Mouse (Mus musculus): ENCODE results near the gene Endov. TPM values are rescaled to one million over a fixed set of nuclear protein-coding genes. Genes with fewer than 3 reads are reported as not detected.

Endov gene
- polyA plus RNA-seq, 1 experiment, result 7.7 TPM

DNA sequence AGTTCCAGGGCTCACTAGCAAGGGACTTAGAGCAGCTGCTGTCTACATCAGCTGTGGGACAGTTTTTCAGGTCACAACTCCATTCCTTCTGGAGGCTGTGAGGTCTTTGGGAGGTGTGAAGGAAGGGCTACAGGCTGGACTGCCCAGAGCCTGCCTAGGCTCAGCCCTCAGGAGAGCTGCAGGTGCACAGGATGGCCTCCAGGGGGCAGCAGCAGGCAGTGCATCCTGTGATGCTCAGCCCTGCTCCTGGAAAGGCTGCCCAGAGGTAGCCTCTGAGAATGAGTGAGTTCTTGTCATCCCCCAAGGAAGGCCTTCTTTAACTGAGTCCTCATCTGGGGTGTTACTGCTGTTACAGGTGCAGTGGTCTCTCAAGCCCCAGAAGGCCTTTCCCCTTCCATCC, 12.5 kb downstream of the Endov start:
- H3K4me1 ChIP-seq (ENCODE audit: control insufficient read depth, insufficient read depth, low read length), result no peaks in the 10 kb centered on the region
- no peaks in the 10 kb centered on the region for H3K9me3 ChIP-seq (replicated peaks; ENCODE audit: control insufficient read depth, insufficient read depth, low read length, poor library complexity, severe bottlenecking)
- H3K27me3 ChIP-seq (ENCODE audit: control insufficient read depth, insufficient read depth, low read length, poor library complexity, severe bottlenecking), result no peaks in the 10 kb centered on the region
- TF ChIP-seq POLR2A (IDR thresholded peaks at IDR 0.05; ENCODE audit: insufficient read depth, low read length) (no peak), CTCF (IDR thresholded peaks at IDR 0.05; ENCODE audit: low read depth, low read length) (peak; percentile 99), EP300 (IDR thresholded peaks at IDR 0.05; ENCODE audit: insufficient read depth, low read depth, low read length) (no peak)
- no peaks in the 10 kb centered on the region for H3K36me3 ChIP-seq (ENCODE audit: control insufficient read depth, insufficient read depth, low read length, poor library complexity, severe bottlenecking)
- H3K4me3 ChIP-seq (ENCODE audit: low read depth, low read length), result no peak overlapping the region
- no peak overlapping the region for H3K27ac ChIP-seq (ENCODE audit: insufficient read depth, low read length)
- no peak overlapping the region for H3K9ac ChIP-seq (ENCODE audit: low read depth, poor library complexity, severe bottlenecking)

GRCm38 (mm10) chr11:119506386-119506785, 15.2 kb downstream of the Endov start:
- TF ChIP-seq CTCF (IDR thresholded peaks at IDR 0.05; ENCODE audit: low read depth, low read length), result no peak
- no peak for TF ChIP-seq EP300 (IDR thresholded peaks at IDR 0.05; ENCODE audit: insufficient read depth, low read depth, low read length)
- no peak for TF ChIP-seq POLR2A (IDR thresholded peaks at IDR 0.05; ENCODE audit: insufficient read depth, low read length)
- Histone ChIP-seq H3K4me3 (ENCODE audit: low read depth, low read length) (no peak overlapping the region), H3K4me1 (ENCODE audit: control insufficient read depth, insufficient read depth, low read length) (no peaks in the 10 kb centered on the region), H3K27me3 (ENCODE audit: control insufficient read depth, insufficient read depth, low read length, poor library complexity, severe bottlenecking) (no peaks in the 10 kb centered on the region), H3K9ac (ENCODE audit: low read depth, poor library complexity, severe bottlenecking) (no peak overlapping the region), H3K36me3 (ENCODE audit: control insufficient read depth, insufficient read depth, low read length, poor library complexity, severe bottlenecking) (no peaks in the 10 kb centered on the region), H3K9me3 (replicated peaks; ENCODE audit: control insufficient read depth, insufficient read depth, low read length, poor library complexity, severe bottlenecking) (no peaks in the 10 kb centered on the region), H3K27ac (ENCODE audit: insufficient read depth, low read length) (no peak overlapping the region)

DNA sequence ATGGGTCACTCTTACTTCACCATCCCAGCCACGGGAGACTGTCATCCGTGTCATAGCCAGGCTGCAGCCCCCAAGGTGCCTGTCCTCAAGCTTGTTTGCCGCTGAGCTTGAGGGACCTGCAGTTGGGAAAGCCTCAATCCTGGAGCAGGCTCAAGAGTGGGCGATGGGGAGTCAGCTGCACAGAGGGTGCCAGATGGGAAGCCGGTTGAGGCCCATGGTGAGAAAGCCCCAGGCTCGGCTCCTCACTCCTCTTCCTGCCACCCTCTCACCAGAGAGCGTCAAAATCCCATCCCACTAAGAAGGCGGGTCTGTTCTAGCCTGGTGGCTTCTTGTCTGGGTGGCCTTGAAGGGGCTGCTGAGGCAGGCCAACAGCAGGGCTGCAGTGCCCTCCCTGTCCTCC, 16.6 kb downstream of the Endov start:
- no peak overlapping the region for H3K27ac ChIP-seq (ENCODE audit: insufficient read depth, low read length)
- no peaks in the 10 kb centered on the region for H3K27me3 ChIP-seq (ENCODE audit: control insufficient read depth, insufficient read depth, low read length, poor library complexity, severe bottlenecking)
- no peak overlapping the region for H3K9ac ChIP-seq (ENCODE audit: low read depth, poor library complexity, severe bottlenecking)
- H3K4me3 ChIP-seq (ENCODE audit: low read depth, low read length), result no peak overlapping the region
- H3K4me1 ChIP-seq (ENCODE audit: control insufficient read depth, insufficient read depth, low read length), result no peaks in the 10 kb centered on the region
- no peaks in the 10 kb centered on the region for H3K9me3 ChIP-seq (replicated peaks; ENCODE audit: control insufficient read depth, insufficient read depth, low read length, poor library complexity, severe bottlenecking)
- no peaks in the 10 kb centered on the region for H3K36me3 ChIP-seq (ENCODE audit: control insufficient read depth, insufficient read depth, low read length, poor library complexity, severe bottlenecking)
- TF ChIP-seq EP300 (IDR thresholded peaks at IDR 0.05; ENCODE audit: insufficient read depth, low read depth, low read length), result no peak
- TF ChIP-seq CTCF (IDR thresholded peaks at IDR 0.05; ENCODE audit: low read depth, low read length), result no peak
- TF ChIP-seq POLR2A (IDR thresholded peaks at IDR 0.05; ENCODE audit: insufficient read depth, low read length), result no peak

DNA sequence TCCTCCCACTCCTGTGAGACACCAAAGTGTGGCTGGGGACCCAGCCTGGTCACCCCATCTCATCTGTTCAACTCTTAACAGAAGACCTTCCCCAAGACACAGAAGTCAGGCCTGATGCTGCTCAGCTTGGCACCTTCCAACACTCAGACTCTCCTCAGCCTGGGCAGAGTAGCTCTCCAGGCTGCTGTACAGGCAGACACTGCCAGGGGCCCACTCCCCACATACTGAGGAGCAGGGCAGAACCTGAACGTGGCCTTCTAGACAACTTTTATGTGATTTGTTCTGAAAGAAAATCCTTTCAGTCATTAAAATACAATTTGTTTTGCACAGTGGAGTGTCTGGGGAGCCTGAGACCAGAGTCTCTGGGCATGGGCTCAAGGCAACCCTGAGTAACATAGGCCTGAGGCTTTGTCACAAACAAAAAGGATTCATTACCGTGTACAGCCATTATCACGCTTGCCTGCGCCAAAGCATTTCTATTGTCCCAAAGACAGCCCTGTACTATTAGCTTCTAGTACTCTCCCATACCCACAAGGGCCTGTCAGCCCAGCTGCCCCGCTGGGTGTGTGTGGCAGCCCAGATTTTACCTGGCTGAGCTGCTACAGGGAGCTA, 18.1 kb downstream of the Endov start:
- Histone ChIP-seq H3K9me3 (replicated peaks; ENCODE audit: control insufficient read depth, insufficient read depth, low read length, poor library complexity, severe bottlenecking) (no peaks in the 10 kb centered on the region), H3K9ac (ENCODE audit: low read depth, poor library complexity, severe bottlenecking) (no peak overlapping the region), H3K27me3 (ENCODE audit: control insufficient read depth, insufficient read depth, low read length, poor library complexity, severe bottlenecking) (no peaks in the 10 kb centered on the region), H3K27ac (ENCODE audit: insufficient read depth, low read length) (no peak overlapping the region), H3K4me1 (ENCODE audit: control insufficient read depth, insufficient read depth, low read length) (no peaks in the 10 kb centered on the region), H3K36me3 (ENCODE audit: control insufficient read depth, insufficient read depth, low read length, poor library complexity, severe bottlenecking) (no peaks in the 10 kb centered on the region), H3K4me3 (ENCODE audit: low read depth, low read length) (no peak overlapping the region)
- TF ChIP-seq POLR2A (IDR thresholded peaks at IDR 0.05; ENCODE audit: insufficient read depth, low read length), result no peak

DNA sequence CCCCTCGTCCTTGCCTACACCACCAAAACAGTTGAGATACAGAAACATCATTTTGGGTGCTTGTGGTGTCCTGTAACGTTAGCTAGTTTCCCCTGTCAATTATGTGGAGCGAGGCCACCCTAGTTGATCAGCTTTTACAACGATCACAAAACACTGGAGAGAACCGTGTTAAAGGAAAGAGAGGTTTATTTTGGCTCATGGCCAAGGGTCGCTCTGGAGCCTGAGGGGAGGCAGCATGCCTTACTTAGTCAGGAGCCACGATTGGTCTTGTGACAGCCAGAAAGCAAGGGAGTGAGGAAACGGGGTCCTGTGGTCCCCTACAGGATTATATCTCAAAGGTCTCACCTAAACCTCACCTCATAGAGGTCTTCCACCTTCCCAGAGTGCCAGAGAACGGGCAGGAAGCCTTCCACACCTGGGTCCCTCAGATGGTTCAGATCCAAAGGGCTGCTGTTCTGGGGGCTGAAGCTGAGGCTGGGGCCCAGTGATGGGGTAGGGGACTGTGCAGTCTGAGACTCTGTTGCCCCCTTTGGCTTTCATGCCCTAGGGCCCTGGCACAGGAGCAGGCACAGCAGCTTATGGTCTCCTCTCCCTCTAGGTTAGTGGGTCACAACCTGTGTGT, 22.0 kb downstream of the Endov start:
- H3K9ac ChIP-seq (ENCODE audit: low read depth, poor library complexity, severe bottlenecking), result no peak overlapping the region
- H3K4me1 ChIP-seq (ENCODE audit: control insufficient read depth, insufficient read depth, low read length), result no peaks in the 10 kb centered on the region
- H3K27ac ChIP-seq (ENCODE audit: insufficient read depth, low read length), result no peak overlapping the region
- H3K27me3 ChIP-seq (ENCODE audit: control insufficient read depth, insufficient read depth, low read length, poor library complexity, severe bottlenecking), result no peaks in the 10 kb centered on the region
- TF ChIP-seq EP300 (IDR thresholded peaks at IDR 0.05; ENCODE audit: insufficient read depth, low read depth, low read length), result no peak
- no peak for TF ChIP-seq CTCF (IDR thresholded peaks at IDR 0.05; ENCODE audit: low read depth, low read length)
- no peak for TF ChIP-seq POLR2A (IDR thresholded peaks at IDR 0.05; ENCODE audit: insufficient read depth, low read length)
- no peaks in the 10 kb centered on the region for H3K9me3 ChIP-seq (replicated peaks; ENCODE audit: control insufficient read depth, insufficient read depth, low read length, poor library complexity, severe bottlenecking)
- H3K36me3 ChIP-seq (ENCODE audit: control insufficient read depth, insufficient read depth, low read length, poor library complexity, severe bottlenecking), result no peaks in the 10 kb centered on the region
- no peak overlapping the region for H3K4me3 ChIP-seq (ENCODE audit: low read depth, low read length)

GRCm38 (mm10) chr11:119514108-119514860, 23.1 kb downstream of the Endov start:
- peak overlapping the region; percentile 24; the same call in 1 of the 2 replicates for H3K4me3 ChIP-seq (ENCODE audit: low read depth, low read length)
- H3K36me3 ChIP-seq (ENCODE audit: control insufficient read depth, insufficient read depth, low read length, poor library complexity, severe bottlenecking), result no peaks in the 10 kb centered on the region
- H3K4me1 ChIP-seq (ENCODE audit: control insufficient read depth, insufficient read depth, low read length), result no peaks in the 10 kb centered on the region
- no peak overlapping the region for H3K27ac ChIP-seq (ENCODE audit: insufficient read depth, low read length)
- H3K27me3 ChIP-seq (ENCODE audit: control insufficient read depth, insufficient read depth, low read length, poor library complexity, severe bottlenecking), result no peaks in the 10 kb centered on the region
- H3K9ac ChIP-seq (ENCODE audit: low read depth, poor library complexity, severe bottlenecking), result no peak overlapping the region
- TF ChIP-seq POLR2A (IDR thresholded peaks at IDR 0.05; ENCODE audit: insufficient read depth, low read length) (no peak), EP300 (IDR thresholded peaks at IDR 0.05; ENCODE audit: insufficient read depth, low read depth, low read length) (no peak), CTCF (IDR thresholded peaks at IDR 0.05; ENCODE audit: low read depth, low read length) (no peak)
- no peaks in the 10 kb centered on the region for H3K9me3 ChIP-seq (replicated peaks; ENCODE audit: control insufficient read depth, insufficient read depth, low read length, poor library complexity, severe bottlenecking)
